Mouse (Mus musculus): ENCODE measurements around the gene Uck2. TPM values are rescaled to one million over a fixed set of nuclear protein-coding genes. Genes with fewer than 3 reads are reported as not detected.

Uck2 gene
- 83.7 TPM for polyA plus RNA-seq (2017; shearing (Covaris generic))

GRCm38 (mm10) chr1:167285320-167285355 lies at the start of gene Uck2:
Uck2 (minus strand) TSS chr1:167285320.

GRCm38 (mm10) chr1:167308261-167309054 lies 23.3 kb upstream of the Uck2 start, which contains the start of gene Tmco1:
Tmco1 (plus strand) TSS chr1:167308378.

Other genes with a start within 250 kb of the Uck2 start
- 53.7 TPM for gene Tmco1, start 23.1 kb upstream of the Uck2 start, polyA plus RNA-seq (2017; shearing (Covaris generic))
- 49.3 TPM for gene Aldh9a1, start 64.7 kb upstream of the Uck2 start, polyA plus RNA-seq (2017; shearing (Covaris generic))
- gene Mgst3, start 108.5 kb upstream of the Uck2 start, polyA plus RNA-seq (2017; shearing (Covaris generic)) = 3.5 TPM
- gene Lrrc52, start 181.5 kb upstream of the Uck2 start, polyA plus RNA-seq (2017; shearing (Covaris generic)) = not detected

Measured in effector memory CD4-positive, alpha-beta T cell, adult 7 months (primary cell).